Mouse (Mus musculus): ENCODE data around the gene Bbof1.
A peak's percentile ranks its signal among the peaks of the same experiment; 100 is the strongest.

Bbof1 gene

DNA sequence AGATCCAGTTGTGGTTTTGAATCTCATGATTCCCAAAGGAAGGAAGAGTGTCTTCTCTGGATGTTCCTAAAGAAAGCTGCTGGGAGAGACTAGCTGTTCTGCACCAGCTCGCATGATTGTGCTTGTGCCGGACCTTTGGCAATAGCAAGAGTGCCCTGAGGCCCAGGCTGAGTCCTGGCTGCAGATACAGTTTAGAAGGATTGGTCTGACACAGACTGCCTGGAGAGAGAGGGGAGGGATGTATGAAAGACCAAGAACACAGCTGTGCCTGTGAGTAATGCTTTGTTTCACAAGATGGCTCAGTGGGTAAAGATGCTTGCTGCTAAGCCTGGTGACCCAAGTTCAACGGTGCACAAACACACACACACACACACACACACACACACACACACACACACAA lies 54.0 kb downstream of the Bbof1 start:
- no peak for DNase-seq (ENCODE audit: extremely low read depth, low read depth)

- DNase-seq (ENCODE audit: extremely low read depth, low read depth), result peak; percentile 37
Measured at GRCm38 (mm10) chr12:84468701-84469100, 59.8 kb downstream of the Bbof1 start.

GRCm38 (mm10) chr12:84478937-84479336 lies 70.1 kb downstream of the Bbof1 start:
- DNase-seq (ENCODE audit: extremely low read depth, low read depth), result no peak

DNA sequence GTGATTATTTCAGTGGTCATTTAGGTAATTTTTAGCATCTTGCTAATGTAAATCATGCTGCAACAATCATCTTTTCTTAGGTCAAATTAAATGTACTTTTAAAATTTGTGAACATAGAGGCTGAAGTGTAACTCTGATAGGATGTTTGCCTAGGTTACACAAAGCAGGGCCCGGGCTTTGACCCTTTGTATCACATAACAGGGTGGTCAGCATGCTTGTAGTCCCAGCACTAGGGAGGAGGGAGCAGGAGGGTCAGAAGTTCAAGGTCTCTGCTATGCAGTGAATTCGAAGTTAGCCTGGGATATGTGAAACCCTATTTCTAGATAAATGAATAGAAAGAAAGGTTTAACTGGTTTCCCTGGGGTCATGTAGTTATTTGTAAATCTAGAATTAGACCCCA lies 72.4 kb downstream of the Bbof1 start:
- DNase-seq (ENCODE audit: extremely low read depth, low read depth), result no peak

DNA sequence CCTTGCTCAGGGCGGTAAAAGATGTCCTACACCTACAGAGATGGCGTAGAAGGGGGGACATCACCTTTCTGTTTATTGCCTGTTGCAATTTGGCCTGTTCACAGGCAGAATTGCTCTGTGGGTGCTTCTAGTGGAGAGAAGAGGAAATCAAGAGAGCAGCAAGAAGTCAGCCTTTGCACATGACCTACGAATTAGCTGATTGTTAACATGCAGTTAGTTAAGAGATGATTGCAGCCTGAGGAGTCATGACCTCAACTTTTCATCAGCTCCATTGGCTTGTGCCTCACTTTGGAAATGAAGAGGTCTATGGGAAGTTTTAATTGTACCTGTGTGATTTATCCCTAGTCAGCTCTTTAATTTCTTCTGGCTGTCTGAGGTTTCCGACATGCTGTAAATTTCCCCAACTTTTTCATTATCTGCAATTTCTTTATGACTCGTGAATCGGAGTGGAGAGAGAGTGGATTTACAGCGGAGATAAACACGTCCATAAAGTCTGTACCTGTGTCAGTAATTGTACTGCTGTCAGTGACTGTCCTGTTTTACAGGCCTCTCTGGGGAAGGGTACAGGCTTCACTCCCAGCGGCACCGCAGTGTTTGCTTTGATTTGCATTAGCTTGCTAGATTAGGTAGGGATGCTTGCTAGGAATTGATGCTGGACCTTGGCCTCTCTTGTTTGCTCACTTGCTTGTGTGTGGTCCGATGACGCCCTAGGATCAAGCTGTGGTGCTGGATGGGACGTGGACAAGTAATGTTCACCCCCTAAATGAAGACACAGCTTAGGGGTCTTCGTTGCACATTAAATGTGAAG lies 74.1 kb downstream of the Bbof1 start:
- DNase-seq (ENCODE audit: extremely low read depth, low read depth), result no peak

DNA sequence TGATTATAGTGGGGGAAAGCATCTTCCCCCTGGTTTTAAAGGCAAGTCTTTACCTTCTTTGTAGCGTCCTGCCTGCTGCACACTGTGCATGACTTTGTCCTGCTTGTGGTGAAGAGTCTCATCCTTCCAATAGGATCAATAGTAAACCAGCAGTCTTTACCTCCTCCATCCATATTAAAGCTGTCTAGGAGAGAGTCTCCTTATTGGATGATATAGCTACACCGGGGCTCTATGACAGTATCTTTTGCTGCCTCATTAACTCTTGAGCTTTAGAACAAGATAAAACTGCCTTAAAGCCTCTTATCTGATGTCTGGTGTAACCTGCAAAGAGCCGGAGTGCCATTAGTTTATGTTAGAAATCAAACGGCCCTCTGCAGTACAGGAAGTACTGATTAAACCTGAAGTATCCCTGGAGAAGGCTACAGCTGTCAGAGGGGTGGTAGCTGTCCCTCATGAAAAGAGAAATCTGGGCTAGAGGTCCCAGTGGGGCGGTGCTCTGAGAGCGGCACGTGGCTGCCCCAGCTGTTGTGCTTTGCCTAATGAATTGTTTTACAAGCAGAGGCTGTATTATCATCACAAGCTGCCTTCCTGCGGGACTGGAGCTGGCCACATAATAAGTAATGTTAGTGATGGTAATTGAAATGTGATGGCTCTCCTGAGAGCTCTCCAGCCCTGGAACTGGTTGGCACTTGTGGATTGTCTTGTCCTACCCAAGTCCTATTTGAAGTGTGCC lies 78.6 kb downstream of the Bbof1 start:
- DNase-seq (ENCODE audit: extremely low read depth, low read depth), result no peak

Data from MEL-GATA-1-ER (cell line).